8 mouse cellular contexts compared by ENCODE assay signal in the genomic region with DNA sequence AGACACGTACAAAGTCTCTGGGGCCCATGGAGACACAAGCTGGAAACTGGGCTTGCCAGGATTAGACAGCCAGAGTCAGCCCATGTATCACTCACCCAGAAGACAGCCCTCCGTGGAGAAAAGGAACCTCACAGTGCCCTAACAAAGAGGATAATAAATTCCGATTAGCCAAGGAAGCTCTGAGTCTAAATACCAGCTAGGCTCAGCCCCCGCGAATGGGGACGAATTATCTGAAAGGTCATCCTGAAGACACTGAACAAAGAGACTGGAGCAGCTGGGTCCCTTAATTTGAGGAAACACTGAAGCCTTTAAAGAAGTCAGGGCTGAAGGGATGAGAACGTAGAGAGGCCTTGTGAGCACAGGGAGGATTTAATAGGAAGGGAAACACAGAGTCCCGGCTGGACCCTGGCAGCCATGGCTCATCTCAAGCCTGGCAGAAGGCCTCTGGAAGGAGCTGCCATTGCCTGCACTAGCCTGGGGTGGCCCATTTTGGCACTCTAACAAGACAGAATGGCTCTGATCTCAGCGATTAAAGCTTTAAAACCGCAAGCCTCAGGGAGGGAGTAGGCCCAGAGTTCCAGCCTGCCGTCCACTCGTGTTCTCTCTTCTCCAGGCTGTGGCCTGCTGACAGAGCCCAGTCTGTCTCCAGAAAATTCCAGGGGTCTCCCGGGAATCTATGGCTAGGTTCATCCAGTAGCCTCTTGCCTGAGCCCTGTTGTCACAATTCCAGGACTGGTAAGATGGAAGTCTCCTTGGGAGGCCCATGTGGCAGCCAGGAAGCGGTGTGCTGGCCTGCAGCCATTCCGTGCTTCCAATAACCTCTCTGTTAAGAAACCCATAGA.
DNase-seq lines count a peak whose midpoint lies in the region; ATAC-seq and TF ChIP-seq lines count a peak whose summit lies in the region.
"Had no signal": no experiment of that assay in that cellular context is flagged by ENCODE, and none has a peak within 500 bp of the region (broad histone marks: within the 10 kb centered on the region; RNA-seq: fewer than 3 reads in every experiment).

No protein-coding gene starts in this region.

- 30% methylated on average over 15 of the region's 15 CpGs for WGBS in hindbrain, embryonic 13.5 days

- no peak overlapping the region for H3K27ac ChIP-seq in left cerebral cortex, adult 2 months
- H3K27ac ChIP-seq in hindbrain, embryonic 13.5 days, result peak overlapping the region; percentile 63

- H3K36me3 ChIP-seq in hindbrain, embryonic 13.5 days, result no peaks in the 10 kb centered on the region

- H3K9me3 ChIP-seq in hindbrain, embryonic 13.5 days, result no peaks in the 10 kb centered on the region
- H3K9me3 ChIP-seq: megakaryocyte, embryonic 14.5 days had no signal

- TF ChIP-seq CTCF in left cerebral cortex, adult 2 months (IDR thresholded peaks at IDR 0.05), result no peak

- DNase-seq in left cerebral cortex, postnatal 4 days, result peak; percentile 75
- DNase-seq in left cerebral cortex, adult 2 months (ENCODE audit: extremely low spot score in 1 of 2, low spot score in 2 of 2), result no peak
- peak; percentile 65 for DNase-seq in embryo, embryonic 9.5 days (ENCODE audit: extremely low spot score)
- peak; percentile 23 for DNase-seq in retina, adult 2 months (ENCODE audit: low read depth, low spot score)
- no peak for DNase-seq in spleen, postnatal 4 days (ENCODE audit: low spot score in 2 of 2)
- no peak for DNase-seq in thymus, postnatal 25 days

- H3K4me3 ChIP-seq in left cerebral cortex, adult 2 months, result no peak overlapping the region
- no peak overlapping the region for H3K4me3 ChIP-seq in hindbrain, embryonic 13.5 days
- H3K4me3 ChIP-seq: megakaryocyte, embryonic 14.5 days had no signal

- H3K9ac ChIP-seq in hindbrain, embryonic 13.5 days, result no peak overlapping the region

- no peak overlapping the region for H3K4me2 ChIP-seq in hindbrain, embryonic 13.5 days

- peaks cover 9% of the 10 kb centered on the region; the same call in 1 of the 2 replicates for H3K4me1 ChIP-seq in hindbrain, embryonic 13.5 days (replicated peaks)
- H3K4me1 ChIP-seq: megakaryocyte, embryonic 14.5 days had no signal

- no peaks in the 10 kb centered on the region for H3K27me3 ChIP-seq in hindbrain, embryonic 13.5 days
- H3K27me3 ChIP-seq: megakaryocyte, embryonic 14.5 days had no signal

- intact Hi-C loops in left cerebral cortex, postnatal 4 days (cut with DNase I), result no loop called here
- intact Hi-C loops in left cerebral cortex, adult 2 months (cut with DNase I), result no loop called here

- peak; percentile 78 for ATAC-seq in hindbrain, embryonic 13.5 days (ENCODE audit: low FRiP score)

Comparison
In these comparisons a context has a peak if more than half of its experiments do, and no peak if none do; other contexts are left out.
1. DNase-seq: peak in left cerebral cortex, postnatal 4 days (single experiment), embryo, embryonic 9.5 days (single experiment) and retina, adult 2 months (single experiment); none in left cerebral cortex, adult 2 months (0 of 2), spleen, postnatal 4 days (0 of 2) and thymus, postnatal 25 days (single experiment).